Comparison of ENCODE assay signal across 7 mouse cellular contexts in genomic region chr12:93929239-93929563, GRCm38 (mm10).
DNase-seq lines count a peak whose midpoint lies in the region; ATAC-seq and TF ChIP-seq lines count a peak whose summit lies in the region.
"Not testable (repeated sequence)": the region's sequence is repeated elsewhere in the genome, so short reads cannot be mapped to it uniquely, and the experiment has no call there.

No protein-coding gene starts in this region.

- not testable (repeated sequence) for TF ChIP-seq CTCF in liver, postnatal 0 days (IDR thresholded peaks at IDR 0.05; ENCODE audit: low read depth)

- DNase-seq in hindbrain, embryonic 14.5 days (ENCODE audit: low spot score); liver, postnatal 0 days: not testable (repeated sequence)

- H3K27ac ChIP-seq in hindbrain, embryonic 14.5 days; kidney, embryonic 16.5 days (ENCODE audit: low read length); liver, postnatal 0 days (ENCODE audit: low read depth); midbrain, embryonic 12.5 days (replicated peaks); neural tube, embryonic 15.5 days (replicated peaks): not testable (repeated sequence)

- not testable (repeated sequence) for H3K4me1 ChIP-seq in hindbrain, embryonic 14.5 days (replicated peaks; ENCODE audit: control insufficient read depth, insufficient read depth, low read length); kidney, embryonic 16.5 days (ENCODE audit: insufficient read depth, low read length); liver, postnatal 0 days (ENCODE audit: insufficient read depth); midbrain, embryonic 12.5 days; neural tube, embryonic 15.5 days

- ATAC-seq in erythroblast, adult 5-6 weeks (replicated peaks; ENCODE audit: low FRiP score, poor library complexity, severe bottlenecking): peak; percentile 93
- ATAC-seq in frontal cortex, adult (ENCODE audit: low TSS enrichment): peak; percentile 70
- ATAC-seq in hindbrain, embryonic 14.5 days (ENCODE audit: low FRiP score): peak; percentile 55; the same call in 1 of the 2 replicates
- ATAC-seq in kidney, embryonic 16.5 days (ENCODE audit: low FRiP score, low TSS enrichment): peak; percentile 51
- ATAC-seq in liver, postnatal 0 days: peak; percentile 74
- peak; percentile 52; the same call in 1 of the 2 replicates for ATAC-seq in midbrain, embryonic 12.5 days (ENCODE audit: low FRiP score, low read depth)
- peak; percentile 74 for ATAC-seq in neural tube, embryonic 15.5 days (ENCODE audit: low FRiP score)

- H3K36me3 ChIP-seq in hindbrain, embryonic 14.5 days (replicated peaks; ENCODE audit: control insufficient read depth, insufficient read depth); kidney, embryonic 16.5 days (ENCODE audit: insufficient read depth, low read length); liver, postnatal 0 days (replicated peaks; ENCODE audit: insufficient read depth, low read length); midbrain, embryonic 12.5 days; neural tube, embryonic 15.5 days: not testable (repeated sequence)

- H3K9me3 ChIP-seq in hindbrain, embryonic 14.5 days (ENCODE audit: control insufficient read depth, low read length); kidney, embryonic 16.5 days (ENCODE audit: low read length); liver, postnatal 0 days (ENCODE audit: low read length); midbrain, embryonic 12.5 days; neural tube, embryonic 15.5 days (replicated peaks): not testable (repeated sequence)

- H3K4me3 ChIP-seq in hindbrain, embryonic 14.5 days (replicated peaks; ENCODE audit: low read length); kidney, embryonic 16.5 days (ENCODE audit: low read length); liver, postnatal 0 days (ENCODE audit: low read depth, low read length); midbrain, embryonic 12.5 days; neural tube, embryonic 15.5 days (replicated peaks): not testable (repeated sequence)

- not testable (repeated sequence) for H3K9ac ChIP-seq in hindbrain, embryonic 14.5 days; kidney, embryonic 16.5 days (replicated peaks; ENCODE audit: low read length); liver, postnatal 0 days (replicated peaks); midbrain, embryonic 12.5 days (replicated peaks); neural tube, embryonic 15.5 days (replicated peaks)

- H3K27me3 ChIP-seq in hindbrain, embryonic 14.5 days (ENCODE audit: control insufficient read depth, insufficient read depth, low read length); kidney, embryonic 16.5 days (ENCODE audit: insufficient read depth, low read length); liver, postnatal 0 days (ENCODE audit: insufficient read depth, low read length); midbrain, embryonic 12.5 days; neural tube, embryonic 15.5 days (replicated peaks): not testable (repeated sequence)

- not testable (repeated sequence) for H3K4me2 ChIP-seq in hindbrain, embryonic 14.5 days (replicated peaks); kidney, embryonic 16.5 days (replicated peaks; ENCODE audit: low read depth, low read length); liver, postnatal 0 days (ENCODE audit: low read depth, low read length); midbrain, embryonic 12.5 days (replicated peaks); neural tube, embryonic 15.5 days

- not testable (repeated sequence) for TF ChIP-seq EP300 in liver, postnatal 0 days (IDR thresholded peaks at IDR 0.05; ENCODE audit: low read depth)

- WGBS in hindbrain, embryonic 14.5 days: 92% methylated on average over 3 of the region's 7 CpGs
- 99% methylated on average over 4 of the region's 7 CpGs for WGBS in kidney, embryonic 16.5 days
- WGBS in liver, postnatal 0 days (ENCODE audit: insufficient replicate concordance): 83% methylated on average over 3 of the region's 7 CpGs
- 97% methylated on average over 5 of the region's 7 CpGs for WGBS in midbrain, embryonic 12.5 days
- WGBS in neural tube, embryonic 15.5 days: 100% methylated on average over 5 of the region's 7 CpGs
